Mouse (Mus musculus) bone marrow, adult 2 months (tissue): ENCODE results near the gene Gart.

Experiments used
- CTCF ChIP-seq: fragments of 200-500 bp; IDR thresholded peaks from 2 replicates; pipeline ENCODE4 v1.5.1; 2011; ENCODE audit warnings: low read length, control low read depth; ENCODE audit not compliant: control insufficient read depth, insufficient read depth
- POLR2A ChIP-seq: fragments of 200-500 bp; IDR thresholded peaks from 2 replicates; pipeline ENCODE4 v1.6.1; 2011; ENCODE audit warnings: low read depth, mild to moderate bottlenecking, control low read depth, low read length, borderline replicate concordance; ENCODE audit not compliant: control insufficient read depth

DNA sequence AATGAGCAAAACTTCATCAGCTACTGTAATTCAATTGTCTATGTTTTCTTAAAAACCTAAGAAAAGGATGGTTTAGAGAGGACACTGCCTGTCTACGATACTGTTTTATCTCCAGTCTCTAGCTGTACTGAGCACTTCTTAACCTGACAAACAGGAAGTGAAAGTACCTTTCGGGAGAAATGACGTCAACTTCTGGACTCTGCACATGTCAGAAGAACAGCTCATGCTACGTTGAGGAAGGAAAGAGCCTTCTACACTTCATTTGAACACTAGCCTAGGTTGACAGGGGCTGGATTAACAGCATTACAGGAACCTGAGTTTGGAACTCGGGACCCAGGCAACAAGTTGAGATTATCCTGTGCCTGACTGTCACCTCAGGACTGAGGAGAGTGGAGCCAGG lies 38.8 kb upstream of the Gart start:
- no peak for TF ChIP-seq CTCF
- TF ChIP-seq POLR2A = no peak
